Comparison of ENCODE assay signal across 10 mouse cellular contexts in genomic region chr7:137611891-137612522, GRCm38 (mm10).
DNase-seq lines count a peak whose midpoint lies in the region; TF ChIP-seq lines count a peak whose summit lies in the region.
"Had no signal": no experiment of that assay in that cellular context is flagged by ENCODE, and none has a peak within 500 bp of the region (broad histone marks: within the 10 kb centered on the region; RNA-seq: fewer than 3 reads in every experiment).

No protein-coding gene starts in this region.

- DNase-seq in adrenal gland, postnatal 10 days: peak; percentile 11
- DNase-seq in adrenal gland, postnatal 36 days: no peak
- DNase-seq in heart, postnatal 4 days: peak; percentile 18
- DNase-seq in heart, adult 9 months (ENCODE audit: low spot score in 2 of 2): no peak
- peak; percentile 5 for DNase-seq in ovary, postnatal 14 days (ENCODE audit: low spot score)
- DNase-seq in ovary, postnatal 10 days (ENCODE audit: low spot score): no peak
- DNase-seq in layer of hippocampus, postnatal 25 days (ENCODE audit: extremely low spot score in 1 of 2, low spot score in 1 of 2): no peak

- no peak for TF ChIP-seq POLR2A in myocyte (IDR thresholded peaks at IDR 0.05; ENCODE audit: insufficient read length, low read depth)

- no peak overlapping the region for H3K4me2 ChIP-seq in myocyte (ENCODE audit: low read depth)
- H3K4me2 ChIP-seq: neural tube, embryonic 12.5 days had no signal

- H3K27me3 ChIP-seq in myocyte (ENCODE audit: control insufficient read depth, insufficient read depth, insufficient read length): no peaks in the 10 kb centered on the region
- H3K27me3 ChIP-seq: neural tube, embryonic 12.5 days had no signal

- no peaks in the 10 kb centered on the region for H3K79me2 ChIP-seq in myocyte (ENCODE audit: control insufficient read depth, insufficient read depth)

- H3K36me3 ChIP-seq in myocyte (ENCODE audit: control insufficient read depth, insufficient read depth): no peaks in the 10 kb centered on the region
- H3K36me3 ChIP-seq: neural tube, embryonic 12.5 days had no signal

- H3ac ChIP-seq in myocyte (ENCODE audit: control insufficient read depth, insufficient read length): no peak overlapping the region

- H3K4me3 ChIP-seq in myocyte: no peak overlapping the region
- H3K4me3 ChIP-seq: megakaryocyte, embryonic 14.5 days; neural tube, embryonic 12.5 days had no signal

TF ChIP-seq in myocyte, 11 proteins besides CTCF, POLR2A, EP300 and RAD21:
- peak; percentile 23 to 93 (median 91) for TF ChIP-seq MYOD1 (IDR thresholded peaks at IDR 0.05; ENCODE audit: control insufficient read depth in 1 of 3, insufficient read length in 2 of 3, low read depth in 2 of 3)
- TF ChIP-seq POLR2AphosphoS2 (IDR thresholded peaks at IDR 0.05; ENCODE audit: insufficient read length, low read depth): no peak
- peak; percentile 15 for TF ChIP-seq TCF12 (IDR thresholded peaks at IDR 0.05; ENCODE audit: insufficient read depth, poor library complexity, severe bottlenecking)
- TF ChIP-seq CEBPB (IDR thresholded peaks at IDR 0.05; ENCODE audit: insufficient read depth, poor library complexity, severe bottlenecking): no peak
- peak in 2 of 3 experiments; percentile 49 to 53 for TF ChIP-seq MYOG (IDR thresholded peaks at IDR 0.05; ENCODE audit: control insufficient read depth in 1 of 3, insufficient read depth in 1 of 3, insufficient read length in 2 of 3, low read depth in 2 of 3)

Comparison
In these comparisons a context has a peak if more than half of its experiments do, and no peak if none do; other contexts are left out.
1. DNase-seq: peak in adrenal gland, postnatal 10 days (single experiment), heart, postnatal 4 days (single experiment) and ovary, postnatal 14 days (single experiment); none in adrenal gland, postnatal 36 days (0 of 2), heart, adult 9 months (0 of 2), ovary, postnatal 10 days (single experiment) and layer of hippocampus, postnatal 25 days (0 of 2).